Mouse (Mus musculus): Measurements from ENCODE around the gene Sufu. TPM values are rescaled to one million over a fixed set of nuclear protein-coding genes. Genes with fewer than 3 reads are reported as not detected.
A peak's percentile ranks its signal among the peaks of the same experiment; 100 is the strongest.

The Sufu gene
- total and polyA plus RNA-seq, 3 experiments: 5.1 to 31.8 (median 25.7) TPM

DNA sequence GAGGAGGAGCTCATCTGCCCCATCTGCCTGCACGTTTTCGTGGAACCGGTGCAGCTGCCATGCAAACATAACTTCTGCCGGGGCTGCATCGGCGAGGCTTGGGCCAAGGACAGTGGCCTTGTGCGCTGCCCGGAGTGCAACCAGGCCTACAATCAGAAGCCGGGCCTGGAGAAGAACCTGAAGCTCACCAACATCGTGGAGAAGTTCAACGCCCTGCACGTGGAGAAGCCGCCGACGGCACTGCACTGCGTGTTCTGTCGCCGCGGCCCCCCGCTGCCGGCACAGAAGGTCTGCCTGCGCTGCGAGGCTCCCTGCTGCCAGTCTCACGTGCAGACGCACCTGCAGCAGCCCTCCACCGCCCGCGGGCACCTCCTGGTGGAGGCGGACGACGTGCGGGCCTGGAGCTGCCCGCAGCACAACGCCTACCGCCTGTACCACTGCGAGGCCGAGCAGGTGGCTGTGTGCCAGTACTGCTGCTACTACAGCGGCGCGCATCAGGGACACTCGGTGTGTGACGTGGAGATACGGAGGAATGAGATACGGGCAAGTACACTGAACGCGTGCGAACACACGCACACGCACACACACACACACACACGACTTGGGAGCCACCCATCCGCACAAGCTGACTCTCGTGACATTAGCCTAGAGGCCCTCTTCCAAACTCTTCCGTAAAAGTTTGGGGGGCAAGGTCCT lies 105.9 kb downstream of the Sufu start:
- DNase-seq (ENCODE audit: low spot score) (no peak), ATAC-seq (ENCODE audit: extremely low read depth, insufficient number of reproducible peaks, low FRiP score, poor library complexity, severe bottlenecking) (no peak)
- Histone ChIP-seq H3K27me3 (ENCODE audit: insufficient read depth, low read length) (no peaks in the 10 kb centered on the region), H3K4me3 (ENCODE audit: low read depth, low read length) (peak overlapping the region; percentile 94), H3K36me3 (replicated peaks) (peaks cover 39% of the 10 kb centered on the region), H3K4me1 (ENCODE audit: insufficient read depth, low read depth, low read length) (peaks cover 62% of the 10 kb centered on the region), H3K9me3 (replicated peaks) (no peaks in the 10 kb centered on the region)
- TF ChIP-seq POLR2AphosphoS5 (IDR thresholded peaks at IDR 0.05; ENCODE audit: insufficient replicate concordance, low read depth, low read length): no peak

DNA sequence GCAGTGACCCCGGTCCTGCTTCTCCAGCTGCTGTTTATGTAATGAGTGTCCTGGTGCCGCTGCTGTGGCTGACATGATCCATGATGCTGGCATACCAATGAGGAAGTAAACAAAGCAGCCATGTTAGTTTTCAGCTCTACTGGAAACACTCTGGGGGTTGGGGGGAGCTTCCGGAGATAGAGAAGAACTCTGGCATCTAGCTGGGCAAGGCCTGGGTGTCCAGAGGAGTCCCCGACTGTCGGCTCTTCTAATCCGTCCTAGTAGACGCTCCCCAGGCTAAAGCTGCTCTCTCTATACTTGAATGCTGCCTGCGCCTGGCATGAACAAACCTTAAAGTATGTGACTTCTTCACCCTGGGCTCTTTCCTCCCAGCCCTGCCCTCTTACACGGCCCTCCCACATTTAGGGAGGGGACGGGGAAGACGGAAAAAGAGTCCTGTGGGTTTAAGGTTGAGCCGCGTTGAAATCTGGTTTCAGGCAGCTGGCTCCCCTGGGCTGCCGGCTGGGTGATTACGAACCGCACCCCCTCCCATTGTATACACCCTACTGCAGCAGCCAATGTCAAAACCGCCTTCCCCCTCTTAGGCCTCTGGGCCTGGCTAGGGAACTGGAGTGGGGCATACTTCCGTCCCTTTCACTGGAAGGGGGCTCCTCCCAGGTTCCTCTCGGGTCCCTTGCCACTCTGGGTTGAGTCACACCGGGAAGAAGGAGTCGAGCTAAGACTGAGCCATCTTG lies 106.8 kb downstream of the Sufu start:
- peaks cover 48% of the 10 kb centered on the region for H3K36me3 ChIP-seq (replicated peaks)
- peak overlapping the region; percentile 94 for H3K4me3 ChIP-seq (ENCODE audit: low read depth, low read length)
- TF ChIP-seq POLR2AphosphoS5 (IDR thresholded peaks at IDR 0.05; ENCODE audit: insufficient replicate concordance, low read depth, low read length): no peak
- peak; percentile 17; the same call in 1 of the 2 replicates for TF ChIP-seq TAL1 (conservative IDR thresholded peaks at IDR 0.05; ENCODE audit: low read depth, low read length)
- no peak for TF ChIP-seq GATA2 (IDR thresholded peaks at IDR 0.05; ENCODE audit: borderline replicate concordance, low read depth, low read length)
- H3K27me3 ChIP-seq (ENCODE audit: insufficient read depth, low read length): no peaks in the 10 kb centered on the region
- ATAC-seq (ENCODE audit: extremely low read depth, insufficient number of reproducible peaks, low FRiP score, poor library complexity, severe bottlenecking) (peak; percentile 47), DNase-seq (ENCODE audit: low spot score) (peak; percentile 71)
- peaks cover 69% of the 10 kb centered on the region for H3K4me1 ChIP-seq (ENCODE audit: insufficient read depth, low read depth, low read length)
- H3K9me3 ChIP-seq (replicated peaks): no peaks in the 10 kb centered on the region

DNA sequence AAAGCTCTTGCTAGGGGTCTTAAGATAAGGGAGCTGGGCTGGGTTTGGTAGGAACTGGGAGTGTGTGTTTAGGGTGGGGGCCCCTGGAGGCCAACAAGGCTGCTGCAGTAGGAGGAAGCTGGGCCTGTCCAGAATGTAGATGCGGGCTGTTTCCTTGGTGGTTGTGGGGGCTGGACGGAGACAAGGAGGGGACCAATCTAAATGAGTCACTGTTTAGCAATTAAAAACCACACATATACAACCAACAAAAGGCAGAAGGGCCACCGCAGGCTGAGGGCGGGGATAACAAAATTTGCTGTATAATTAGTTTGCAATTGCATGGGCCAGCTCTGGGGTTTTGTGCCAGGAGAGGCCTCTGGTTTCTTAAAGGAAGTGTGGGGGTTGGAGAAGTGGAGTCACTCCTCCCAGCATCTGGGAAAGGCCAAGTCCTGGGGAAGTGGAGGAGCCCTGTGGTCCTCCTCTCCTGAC lies 107.4 kb downstream of the Sufu start:
- Histone ChIP-seq H3K4me1 (ENCODE audit: insufficient read depth, low read depth, low read length) (peaks cover 69% of the 10 kb centered on the region), H3K27me3 (ENCODE audit: insufficient read depth, low read length) (no peaks in the 10 kb centered on the region), H3K9me3 (replicated peaks) (no peaks in the 10 kb centered on the region), H3K4me3 (ENCODE audit: low read depth, low read length) (peak overlapping the region; percentile 94), H3K36me3 (replicated peaks) (peaks cover 54% of the 10 kb centered on the region)
- peak; percentile 74 for DNase-seq (ENCODE audit: low spot score)
- no peak for TF ChIP-seq GATA1 (IDR thresholded peaks at IDR 0.05; ENCODE audit: borderline replicate concordance, low read length)
- no peak for TF ChIP-seq POLR2AphosphoS5 (IDR thresholded peaks at IDR 0.05; ENCODE audit: insufficient replicate concordance, low read depth, low read length)
- TF ChIP-seq CTCF (IDR thresholded peaks at IDR 0.05; ENCODE audit: low read depth, low read length): no peak
- no peak for TF ChIP-seq TAL1 (conservative IDR thresholded peaks at IDR 0.05; ENCODE audit: low read depth, low read length)
- TF ChIP-seq GATA2 (IDR thresholded peaks at IDR 0.05; ENCODE audit: borderline replicate concordance, low read depth, low read length): no peak
- ATAC-seq (ENCODE audit: extremely low read depth, insufficient number of reproducible peaks, low FRiP score, poor library complexity, severe bottlenecking): peak; percentile 36

DNA sequence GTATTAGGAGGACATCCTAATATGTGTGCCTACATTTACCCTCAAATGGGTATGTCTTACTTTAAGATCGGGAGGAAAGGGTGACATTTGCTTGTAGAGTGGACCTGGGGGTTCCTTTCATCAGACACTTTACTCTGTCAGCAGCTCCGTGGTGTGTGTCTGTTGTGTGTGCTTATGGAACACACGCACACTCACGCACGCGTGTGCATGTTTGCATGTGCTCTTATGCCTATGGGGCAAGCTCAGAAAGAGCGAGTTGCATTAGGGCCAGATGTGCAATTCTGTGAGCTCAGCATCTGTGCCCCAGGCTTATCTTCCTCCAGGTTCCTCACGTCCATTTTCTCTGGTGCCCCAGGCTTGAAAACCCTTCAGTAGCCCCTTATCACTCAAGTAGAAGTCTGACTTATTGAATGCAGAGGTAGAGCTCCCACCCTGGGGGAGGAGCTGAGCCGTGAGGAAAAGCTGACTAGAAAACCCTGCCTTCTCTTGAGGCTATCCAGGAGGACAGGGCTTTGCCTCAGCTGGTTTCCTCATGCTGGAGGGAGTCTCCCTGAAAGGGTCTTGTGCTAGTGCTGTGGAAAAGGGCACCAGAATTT lies 108.2 kb downstream of the Sufu start:
- peaks cover 74% of the 10 kb centered on the region for H3K4me1 ChIP-seq (ENCODE audit: insufficient read depth, low read depth, low read length)
- no peak for TF ChIP-seq POLR2AphosphoS5 (IDR thresholded peaks at IDR 0.05; ENCODE audit: insufficient replicate concordance, low read depth, low read length)
- no peak for TF ChIP-seq CTCF (IDR thresholded peaks at IDR 0.05; ENCODE audit: low read depth, low read length)
- TF ChIP-seq TAL1 (conservative IDR thresholded peaks at IDR 0.05; ENCODE audit: low read depth, low read length): no peak
- no peak for TF ChIP-seq GATA1 (IDR thresholded peaks at IDR 0.05; ENCODE audit: borderline replicate concordance, low read length)
- TF ChIP-seq GATA2 (IDR thresholded peaks at IDR 0.05; ENCODE audit: borderline replicate concordance, low read depth, low read length): no peak
- no peak for DNase-seq (ENCODE audit: low spot score)

DNA sequence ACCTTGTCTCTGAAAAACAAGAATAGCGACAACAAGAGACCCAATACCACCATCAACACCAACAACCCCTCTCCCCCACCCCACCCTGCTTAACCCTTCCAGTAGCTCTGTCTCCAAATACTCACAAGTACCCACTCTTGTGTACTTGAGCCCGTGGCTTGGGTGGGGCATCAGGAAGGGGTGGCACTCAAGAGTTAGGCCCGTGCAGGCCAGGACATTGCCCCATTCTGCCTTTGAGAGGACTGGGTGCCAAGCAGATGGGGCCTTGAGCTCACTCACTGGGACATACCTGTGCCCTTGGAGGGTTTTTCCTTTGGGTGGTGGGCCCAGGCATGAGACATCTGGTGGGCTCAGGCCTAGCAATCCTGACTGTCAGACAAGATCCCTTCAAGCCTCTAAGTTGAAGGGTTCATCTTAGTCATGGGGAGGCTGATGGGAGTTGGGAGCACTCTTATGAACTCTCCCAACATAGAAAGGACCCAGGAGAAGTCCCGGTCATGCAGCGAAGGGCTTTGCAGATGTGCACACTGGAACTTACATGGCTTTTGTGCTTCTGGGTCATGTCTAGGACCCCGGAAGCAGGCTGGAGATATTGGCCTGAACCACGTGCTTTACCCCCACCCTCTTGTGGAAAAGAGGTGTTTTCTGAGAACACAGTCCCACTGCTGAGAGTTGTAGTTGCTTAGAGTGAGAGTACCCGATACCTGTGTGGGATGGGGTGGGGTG lies 109.1 kb downstream of the Sufu start:
- ATAC-seq (ENCODE audit: extremely low read depth, insufficient number of reproducible peaks, low FRiP score, poor library complexity, severe bottlenecking) (no peak), DNase-seq (ENCODE audit: low spot score) (no peak)
- no peak for TF ChIP-seq POLR2AphosphoS5 (IDR thresholded peaks at IDR 0.05; ENCODE audit: insufficient replicate concordance, low read depth, low read length)
- TF ChIP-seq TAL1 (conservative IDR thresholded peaks at IDR 0.05; ENCODE audit: low read depth, low read length): no peak
- TF ChIP-seq GATA1 (IDR thresholded peaks at IDR 0.05; ENCODE audit: borderline replicate concordance, low read length): no peak
- no peak for TF ChIP-seq GATA2 (IDR thresholded peaks at IDR 0.05; ENCODE audit: borderline replicate concordance, low read depth, low read length)
- TF ChIP-seq CTCF (IDR thresholded peaks at IDR 0.05; ENCODE audit: low read depth, low read length): no peak
- Histone ChIP-seq H3K4me1 (ENCODE audit: insufficient read depth, low read depth, low read length) (peaks cover 83% of the 10 kb centered on the region), H3K36me3 (replicated peaks) (peaks cover 71% of the 10 kb centered on the region), H3K4me3 (ENCODE audit: low read depth, low read length) (peak overlapping the region; percentile 94; the same call in 1 of the 2 replicates), H3K27me3 (ENCODE audit: insufficient read depth, low read length) (no peaks in the 10 kb centered on the region), H3K9me3 (replicated peaks) (no peaks in the 10 kb centered on the region)

More for the DNA sequence above, 108.2 kb downstream of the Sufu start:
- no peaks in the 10 kb centered on the region for H3K27me3 ChIP-seq (ENCODE audit: insufficient read depth, low read length)
- peak overlapping the region; percentile 94 for H3K4me3 ChIP-seq (ENCODE audit: low read depth, low read length)
- H3K36me3 ChIP-seq (replicated peaks): peaks cover 62% of the 10 kb centered on the region
- H3K9me3 ChIP-seq (replicated peaks): no peaks in the 10 kb centered on the region
- ATAC-seq (ENCODE audit: extremely low read depth, insufficient number of reproducible peaks, low FRiP score, poor library complexity, severe bottlenecking): no peak

DNA sequence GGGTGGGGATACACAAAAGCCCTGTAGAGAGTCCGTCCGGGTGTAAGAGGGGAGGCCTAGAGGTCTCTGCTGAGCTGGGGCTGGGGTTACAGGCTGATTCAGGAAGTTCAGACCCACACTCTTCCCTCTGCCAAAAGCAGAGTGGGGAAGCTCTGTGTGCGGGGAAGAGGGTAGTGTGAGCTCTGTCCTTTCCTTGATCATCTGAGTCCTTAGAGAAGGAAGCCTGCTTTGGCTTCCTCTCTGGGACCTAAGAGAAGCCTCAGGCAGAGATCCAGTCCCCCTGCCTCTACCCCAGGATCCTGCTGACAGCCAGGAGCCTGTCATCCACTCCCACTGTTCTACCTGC lies 109.6 kb downstream of the Sufu start:
- Histone ChIP-seq H3K4me1 (ENCODE audit: insufficient read depth, low read depth, low read length) (peaks cover 88% of the 10 kb centered on the region), H3K27me3 (ENCODE audit: insufficient read depth, low read length) (no peaks in the 10 kb centered on the region), H3K36me3 (replicated peaks) (peaks cover 77% of the 10 kb centered on the region), H3K4me3 (ENCODE audit: low read depth, low read length) (peak overlapping the region; percentile 39; the same call in 1 of the 2 replicates), H3K9me3 (replicated peaks) (no peaks in the 10 kb centered on the region)
- no peak for ATAC-seq (ENCODE audit: extremely low read depth, insufficient number of reproducible peaks, low FRiP score, poor library complexity, severe bottlenecking)
- TF ChIP-seq GATA2 (IDR thresholded peaks at IDR 0.05; ENCODE audit: borderline replicate concordance, low read depth, low read length) (no peak), CTCF (IDR thresholded peaks at IDR 0.05; ENCODE audit: low read depth, low read length) (no peak), POLR2AphosphoS5 (IDR thresholded peaks at IDR 0.05; ENCODE audit: insufficient replicate concordance, low read depth, low read length) (no peak), GATA1 (IDR thresholded peaks at IDR 0.05; ENCODE audit: borderline replicate concordance, low read length) (no peak), TAL1 (conservative IDR thresholded peaks at IDR 0.05; ENCODE audit: low read depth, low read length) (no peak)
- no peak for DNase-seq (ENCODE audit: low spot score)
